ENCODE assay signal across 10 mouse cellular contexts in genomic region chr9:103657183-103657975, GRCm38 (mm10).
A peak's percentile ranks its signal among the peaks of the same experiment; 100 is the strongest.
DNase-seq lines count a peak whose midpoint lies in the region; ATAC-seq lines count a peak whose summit lies in the region.
"Had no signal": no experiment of that assay in that cellular context is flagged by ENCODE, and none has a peak within 500 bp of the region (broad histone marks: within the 10 kb centered on the region; RNA-seq: fewer than 3 reads in every experiment).

No protein-coding gene starts in this region.

- no peak overlapping the region for H3K4me2 ChIP-seq in heart, embryonic 12.5 days
- H3K4me2 ChIP-seq in hindbrain, embryonic 13.5 days: no peak overlapping the region
- no peak overlapping the region for H3K4me2 ChIP-seq in midbrain, embryonic 13.5 days (replicated peaks)

- H3K9me3 ChIP-seq in heart, embryonic 12.5 days (replicated peaks): no peaks in the 10 kb centered on the region
- no peaks in the 10 kb centered on the region for H3K9me3 ChIP-seq in embryonic facial prominence, embryonic 10.5 days
- H3K9me3 ChIP-seq in hindbrain, embryonic 13.5 days: no peaks in the 10 kb centered on the region
- H3K9me3 ChIP-seq in midbrain, embryonic 13.5 days: no peaks in the 10 kb centered on the region

- ATAC-seq in heart, embryonic 12.5 days (ENCODE audit: insufficient number of reproducible peaks, low FRiP score): no peak
- ATAC-seq in hindbrain, embryonic 13.5 days (ENCODE audit: low FRiP score): peak; percentile 52
- ATAC-seq in midbrain, embryonic 13.5 days: peak; percentile 65

- no peaks in the 10 kb centered on the region for H3K27me3 ChIP-seq in heart, embryonic 12.5 days (replicated peaks)
- H3K27me3 ChIP-seq in embryonic facial prominence, embryonic 10.5 days (replicated peaks; ENCODE audit: low read depth, poor library complexity, severe bottlenecking): 0 out of 2 replicates have a peak, but pooled peaks cover 7% of the 10 kb centered on the region
- H3K27me3 ChIP-seq in hindbrain, embryonic 13.5 days: no peaks in the 10 kb centered on the region
- no peaks in the 10 kb centered on the region for H3K27me3 ChIP-seq in midbrain, embryonic 13.5 days

- no peak overlapping the region; the same call in 1 of the 2 replicates for H3K9ac ChIP-seq in heart, embryonic 12.5 days
- H3K9ac ChIP-seq in hindbrain, embryonic 13.5 days: peak overlapping the region; percentile 4; the same call in 1 of the 2 replicates
- no peak overlapping the region for H3K9ac ChIP-seq in midbrain, embryonic 13.5 days (replicated peaks)

- H3K4me1 ChIP-seq in heart, embryonic 12.5 days (replicated peaks): peaks cover 69% of the 10 kb centered on the region
- H3K4me1 ChIP-seq in embryonic facial prominence, embryonic 10.5 days: peaks cover 60% of the 10 kb centered on the region
- H3K4me1 ChIP-seq in hindbrain, embryonic 13.5 days (replicated peaks): peaks cover 61% of the 10 kb centered on the region
- H3K4me1 ChIP-seq in midbrain, embryonic 13.5 days (replicated peaks): peaks cover 52% of the 10 kb centered on the region

- WGBS in heart, embryonic 12.5 days: 44% methylated on average over 13 of the region's 13 CpGs
- 39% methylated on average over 13 of the region's 13 CpGs for WGBS in embryonic facial prominence, embryonic 10.5 days
- 23% methylated on average over 13 of the region's 13 CpGs for WGBS in hindbrain, embryonic 13.5 days
- 27% methylated on average over 13 of the region's 13 CpGs for WGBS in midbrain, embryonic 13.5 days

- peak overlapping the region; percentile 53; the same call in 1 of the 2 replicates for H3K27ac ChIP-seq in heart, embryonic 12.5 days (ENCODE audit: poor library complexity, severe bottlenecking)
- peak overlapping the region; percentile 59 for H3K27ac ChIP-seq in embryonic facial prominence, embryonic 10.5 days (replicated peaks)
- peak overlapping the region; percentile 73 for H3K27ac ChIP-seq in hindbrain, embryonic 13.5 days
- H3K27ac ChIP-seq in midbrain, embryonic 13.5 days: peak overlapping the region; percentile 35

- no peak for DNase-seq in heart, postnatal 36 days
- peak; percentile 39 for DNase-seq in embryonic facial prominence, embryonic 10.5 days (ENCODE audit: low spot score)
- no peak for DNase-seq in ovary, adult 18-20 months (ENCODE audit: low spot score)
- DNase-seq in cerebellum, postnatal 4 days (ENCODE audit: low spot score in 2 of 2): no peak
- no peak for DNase-seq in lung, postnatal 14 days

- H3K4me3 ChIP-seq in heart, embryonic 12.5 days: no peak overlapping the region
- H3K4me3 ChIP-seq in embryonic facial prominence, embryonic 10.5 days: no peak overlapping the region
- no peak overlapping the region for H3K4me3 ChIP-seq in hindbrain, embryonic 13.5 days
- no peak overlapping the region for H3K4me3 ChIP-seq in midbrain, embryonic 13.5 days (replicated peaks)
- H3K4me3 ChIP-seq: myocyte had no signal

- intact Hi-C loops in heart, postnatal 36 days (cut with DNase I): no loop called here

- no peaks in the 10 kb centered on the region for H3K36me3 ChIP-seq in heart, embryonic 12.5 days
- H3K36me3 ChIP-seq in embryonic facial prominence, embryonic 10.5 days (replicated peaks): no peaks in the 10 kb centered on the region
- H3K36me3 ChIP-seq in hindbrain, embryonic 13.5 days: no peaks in the 10 kb centered on the region
- H3K36me3 ChIP-seq in midbrain, embryonic 13.5 days: no peaks in the 10 kb centered on the region
- H3K36me3 ChIP-seq: G1E had no signal
